Mouse (Mus musculus) T-helper 17 cell (primary cell): Measurements from ENCODE around the gene Slc25a51.

Experiments
- in situ Hi-C, 2 experiments: fragments of 300-600 bp; cut with MboI, MseI; formaldehyde crosslinking; loops; 1 replicate in 1 of 2; 2 replicates in 1 of 2; pipeline ENCODE4 v1.15.1; 2025; ENCODE audit warnings: high pct_unique_total_duplicates in 2 of 2

Slc25a51 gene

DNA sequence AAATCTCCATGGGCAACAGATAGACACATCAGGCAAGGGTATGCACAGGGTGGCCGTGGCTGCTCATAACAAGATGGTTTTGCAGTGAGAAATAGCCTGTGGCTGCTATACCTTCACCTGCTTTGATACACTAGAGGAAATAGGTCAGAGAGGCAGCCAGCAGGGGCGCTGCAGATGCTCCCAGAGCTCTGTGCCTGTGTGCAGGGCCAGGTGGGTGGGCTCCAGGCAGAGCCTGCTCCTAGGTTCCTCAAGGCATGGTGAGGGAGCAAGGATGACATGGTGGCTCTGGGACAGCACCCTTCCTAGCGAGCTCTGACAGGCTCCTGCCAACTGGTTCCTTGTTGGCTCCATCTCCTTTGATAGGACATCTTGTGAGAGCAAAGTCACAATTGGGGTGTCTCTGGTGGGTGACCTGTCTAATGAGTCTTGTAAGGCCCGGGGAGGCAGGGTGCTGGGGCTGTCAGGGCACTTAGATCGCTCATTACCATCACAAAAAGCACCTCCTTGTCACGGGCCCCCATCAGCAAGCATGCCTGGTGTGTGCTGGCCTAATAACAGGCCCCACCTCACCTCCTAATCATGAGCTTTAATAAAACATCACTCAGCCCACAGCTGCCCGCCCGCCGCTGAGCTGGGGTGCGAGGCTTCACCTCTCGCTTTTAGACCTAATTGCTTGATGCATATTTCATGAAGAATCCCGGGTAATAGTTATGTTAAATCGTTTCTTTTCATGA, 18.3 kb upstream of the Slc25a51 start:
- in situ Hi-C loops, result no loop called here

GRCm38 (mm10) chr4:45423406-45423805, 14.8 kb upstream of the Slc25a51 start:
- in situ Hi-C loops, result no loop called here

DNA sequence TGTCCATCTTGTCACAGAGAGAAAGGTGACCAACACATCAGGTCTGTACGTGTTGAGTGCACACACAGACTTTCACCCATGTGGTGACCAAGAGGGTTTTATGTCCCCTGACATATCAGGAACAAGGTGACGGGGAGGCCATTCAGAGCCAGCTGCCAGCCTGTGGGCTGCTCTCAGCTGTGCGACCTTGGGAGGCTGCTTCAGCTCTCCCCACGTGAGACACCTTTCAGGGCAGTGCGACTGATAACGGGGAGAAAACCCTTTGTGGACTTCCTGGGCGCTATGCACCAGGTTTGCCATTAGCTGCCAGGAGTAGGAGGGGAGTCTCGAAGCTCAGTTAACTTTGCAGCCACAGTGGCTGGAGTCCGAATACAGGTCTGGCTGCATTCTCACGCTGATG, 14.1 kb upstream of the Slc25a51 start:
- in situ Hi-C loops, result no loop called here

DNA sequence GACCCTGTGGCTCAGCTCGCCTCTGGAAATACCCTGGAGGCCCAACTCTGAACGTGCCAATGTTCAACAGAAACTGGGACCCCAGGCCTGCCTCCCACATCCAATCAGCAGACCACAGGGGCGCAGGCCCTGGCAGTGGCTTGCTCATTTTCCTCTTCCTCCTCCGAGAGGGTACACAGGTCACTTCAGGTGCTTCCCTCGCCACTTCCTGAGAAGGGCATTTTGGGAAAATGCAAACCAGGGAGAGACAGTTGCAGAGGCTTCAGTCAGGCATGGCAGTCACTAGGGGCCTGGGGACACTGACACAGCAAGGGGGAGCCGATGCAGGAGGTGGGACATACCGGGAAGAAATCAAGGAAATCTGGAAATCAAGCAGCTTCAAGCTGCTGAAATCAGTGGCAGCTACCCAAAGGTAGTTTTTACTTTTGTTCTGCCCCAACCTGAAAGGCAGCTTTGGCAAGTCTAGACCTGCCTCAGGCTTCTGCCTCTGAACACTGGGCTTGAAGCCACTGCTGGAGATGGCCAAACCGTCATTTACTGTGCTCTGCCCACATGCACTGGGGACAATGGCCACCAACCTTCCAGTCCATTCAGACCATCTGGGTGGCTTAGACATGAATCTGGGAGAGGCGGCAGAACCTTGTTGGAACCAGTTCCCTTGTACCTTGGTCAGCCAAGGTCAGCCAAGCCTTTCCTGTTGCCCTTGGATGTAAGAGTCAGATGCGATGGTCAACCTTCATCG, 13.1 kb upstream of the Slc25a51 start:
- in situ Hi-C loops, result no loop called here

DNA sequence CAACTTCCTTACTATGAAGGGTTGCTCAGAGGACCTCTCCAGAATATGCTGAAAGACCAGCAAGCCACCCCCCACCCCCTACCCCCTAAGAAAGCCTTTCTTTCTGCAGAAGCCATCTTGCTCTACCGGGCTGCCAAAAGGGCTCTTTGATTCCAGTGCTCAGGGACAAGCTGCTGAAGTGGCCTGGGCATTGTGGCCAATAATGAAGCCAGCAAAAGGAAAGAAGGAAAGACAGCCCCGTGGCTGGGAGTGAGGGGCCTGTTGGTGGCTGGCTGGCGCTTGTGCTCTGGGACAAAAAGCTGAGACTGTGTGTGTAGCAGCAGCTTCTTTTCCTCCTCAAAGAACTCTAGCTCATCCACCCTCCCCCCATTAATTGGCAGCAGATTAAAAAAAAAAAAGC, 12.2 kb upstream of the Slc25a51 start:
- in situ Hi-C loops, result no loop called here

- in situ Hi-C loops, result loop anchor here in 1 of 2 experiments (5.0 to 10.0 kb wide), 2 partner anchors 116 to 193 kb away; partner anchors contain the start of gene Shb
Observed at GRCm38 (mm10) chr4:45419051-45419450, 10.5 kb upstream of the Slc25a51 start.

DNA sequence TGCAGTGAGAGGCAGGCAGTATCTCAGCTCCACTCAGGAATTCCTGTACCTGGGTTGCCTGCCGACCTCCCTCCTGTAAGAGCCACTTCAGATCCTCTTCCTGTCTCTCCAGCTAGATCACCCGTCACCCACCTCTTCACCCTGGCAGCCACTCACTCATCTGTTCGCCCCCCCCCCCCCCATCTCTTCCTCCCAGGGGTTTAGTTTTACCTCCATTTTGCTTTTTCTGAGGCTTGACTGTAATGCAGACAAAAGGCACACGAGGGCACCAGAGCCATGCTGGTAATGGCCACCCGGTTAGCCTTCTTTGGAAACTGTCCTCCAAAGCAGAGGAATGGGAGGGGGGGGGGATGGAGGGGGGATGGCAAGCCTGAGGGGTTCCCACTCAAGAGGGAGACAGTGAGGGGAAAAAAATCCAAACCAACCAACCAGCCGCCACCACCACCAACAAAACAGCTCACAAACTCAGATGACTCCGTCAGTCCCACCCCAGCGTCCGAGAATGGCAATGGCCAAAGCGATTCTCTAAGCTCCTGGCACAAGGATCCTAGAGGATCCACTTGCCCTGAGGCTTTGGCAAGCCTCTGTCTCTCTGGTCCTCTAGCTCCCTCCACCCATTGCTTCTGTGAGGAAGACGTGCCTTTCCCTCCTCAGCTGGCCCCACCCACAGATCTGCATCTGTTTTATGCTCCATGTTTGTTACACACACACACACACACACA, 9.8 kb upstream of the Slc25a51 start:
- in situ Hi-C loops, result loop anchor here in 1 of 2 experiments (5.0 to 10.0 kb wide), 2 partner anchors 116 to 194 kb away; partner anchors contain the start of gene Shb

DNA sequence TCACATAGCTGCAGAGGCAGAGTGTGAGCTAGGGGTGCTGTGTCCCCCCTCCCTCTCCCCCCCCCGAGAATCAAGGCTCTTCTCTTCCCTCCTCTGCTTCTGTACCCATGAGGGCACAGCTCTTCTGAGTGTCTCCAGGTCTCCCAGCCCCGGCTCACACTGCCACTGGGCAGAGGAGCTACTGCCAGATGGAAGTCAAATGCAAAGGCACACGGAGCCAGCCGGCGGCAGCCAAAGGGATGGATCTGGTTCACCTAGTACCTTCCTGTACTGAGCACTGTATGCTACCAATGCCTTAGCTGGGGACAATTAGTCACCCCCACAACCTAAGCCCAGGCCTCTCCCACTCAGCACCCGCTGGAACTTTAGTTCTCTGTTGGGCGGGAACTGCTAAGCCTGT, 7.7 kb upstream of the Slc25a51 start:
- in situ Hi-C loops, result loop anchor here in 1 of 2 experiments (5.0 to 10.0 kb wide), 2 partner anchors 118 to 196 kb away; partner anchors contain the start of gene Shb

DNA sequence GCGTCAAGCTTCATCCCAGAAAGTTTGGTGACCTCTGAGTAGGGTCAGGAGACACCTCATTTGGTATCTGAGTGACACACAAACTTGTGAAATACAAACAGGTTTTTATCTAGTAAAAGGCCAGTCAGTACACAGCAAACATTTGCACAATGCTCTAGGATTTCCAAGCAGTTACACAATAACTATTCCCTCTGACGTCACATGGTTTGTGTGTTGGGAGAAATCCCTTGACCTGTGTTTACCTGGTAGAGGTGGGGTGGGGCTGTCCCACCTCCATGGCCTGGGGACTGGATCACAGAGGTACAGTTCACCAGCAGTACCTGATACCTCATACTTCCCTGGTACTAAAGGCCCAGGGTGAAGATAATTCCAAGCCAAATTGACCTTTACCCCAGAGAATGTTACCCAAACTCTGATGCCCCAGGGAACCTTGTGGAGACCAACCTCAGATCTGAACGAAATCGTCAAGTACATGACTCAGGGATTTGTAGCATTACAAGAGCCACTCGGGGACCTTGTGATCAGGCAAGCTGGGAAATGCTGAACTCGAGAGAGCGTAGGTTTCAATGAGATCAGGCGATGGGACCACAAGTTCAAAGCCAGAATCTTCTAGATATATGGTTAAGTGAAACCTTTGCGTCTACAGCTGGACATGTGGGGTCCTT, 5.2 kb upstream of the Slc25a51 start:
- in situ Hi-C loops, result loop anchor here in 1 of 2 experiments (5.0 to 10.0 kb wide), 2 partner anchors 121 to 388 kb away; partner anchors contain the start of gene Shb

DNA sequence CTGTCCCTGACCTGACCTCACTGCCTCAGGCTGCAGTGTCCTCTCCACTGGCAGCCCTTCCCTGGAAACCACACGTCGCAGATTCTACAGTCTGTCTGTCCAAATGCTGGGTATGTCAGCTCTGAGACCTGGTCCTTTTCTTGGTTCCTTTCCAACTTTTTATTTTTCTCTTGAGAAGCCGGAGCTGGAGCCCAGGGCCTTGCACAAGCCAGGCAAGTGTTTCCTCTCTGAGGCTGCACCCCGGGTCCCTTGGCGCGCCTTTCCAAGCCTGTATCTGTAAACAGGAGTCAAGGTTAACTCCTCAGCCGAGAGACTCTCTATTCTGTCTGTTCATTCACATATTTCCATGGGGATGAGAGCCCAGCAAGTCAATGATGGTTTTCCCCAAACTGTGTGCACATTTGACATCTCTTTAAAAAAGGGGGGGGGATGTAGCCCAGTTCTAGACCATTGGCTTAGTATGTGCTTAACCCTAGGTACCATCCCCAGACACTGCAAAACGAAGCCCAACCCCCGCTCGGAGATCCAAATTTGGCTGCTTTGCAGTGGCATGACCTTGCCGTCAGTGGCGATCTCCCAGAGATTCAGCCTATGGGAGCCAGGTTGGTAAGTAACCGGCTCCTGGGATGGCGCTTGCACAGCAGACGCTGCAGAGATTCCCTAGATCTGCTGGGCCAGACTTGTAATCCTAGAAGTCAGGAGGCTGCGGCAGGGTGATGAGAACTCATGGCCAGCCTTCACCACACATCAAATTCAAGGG, 4.0 kb upstream of the Slc25a51 start:
- in situ Hi-C loops, result loop anchor here in 1 of 2 experiments (5.0 to 10.0 kb wide), 2 partner anchors 122 to 390 kb away; partner anchors contain the start of gene Shb

- in situ Hi-C loops, result loop anchor here in 1 of 2 experiments (5.0 to 10.0 kb wide), 2 partner anchors 124 to 391 kb away; partner anchors contain the start of gene Shb
Observed at GRCm38 (mm10) chr4:45411181-45411790, 2.7 kb upstream of the Slc25a51 start.

DNA sequence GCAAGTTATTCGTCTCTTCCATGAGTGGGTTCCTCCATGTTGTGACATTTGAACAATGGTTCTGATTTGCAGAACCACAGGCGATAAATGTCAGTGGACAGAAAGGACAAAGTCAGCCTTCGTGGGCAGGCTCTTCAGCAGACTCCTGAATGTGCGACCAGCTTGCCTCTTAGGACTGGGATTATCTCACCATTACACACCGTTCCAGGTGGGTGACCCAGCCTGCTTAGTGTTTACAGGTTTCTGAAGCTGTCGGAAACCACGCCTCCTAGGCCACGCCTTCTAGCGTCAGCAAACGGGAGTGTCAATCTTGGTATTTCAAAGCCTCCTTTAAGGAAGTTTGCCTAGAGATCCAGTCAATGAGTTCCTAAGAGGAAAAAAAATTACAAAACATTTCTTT, 704 bp upstream of the Slc25a51 start:
- in situ Hi-C loops, result loop anchor here (5.0 to 10.0 kb wide), 2 partner anchors 67 to 736 kb away; partner anchors contain the start of genes Dcaf10 (in 1 of the 2) and Exosc3 (in 1 of the 2)

DNA sequence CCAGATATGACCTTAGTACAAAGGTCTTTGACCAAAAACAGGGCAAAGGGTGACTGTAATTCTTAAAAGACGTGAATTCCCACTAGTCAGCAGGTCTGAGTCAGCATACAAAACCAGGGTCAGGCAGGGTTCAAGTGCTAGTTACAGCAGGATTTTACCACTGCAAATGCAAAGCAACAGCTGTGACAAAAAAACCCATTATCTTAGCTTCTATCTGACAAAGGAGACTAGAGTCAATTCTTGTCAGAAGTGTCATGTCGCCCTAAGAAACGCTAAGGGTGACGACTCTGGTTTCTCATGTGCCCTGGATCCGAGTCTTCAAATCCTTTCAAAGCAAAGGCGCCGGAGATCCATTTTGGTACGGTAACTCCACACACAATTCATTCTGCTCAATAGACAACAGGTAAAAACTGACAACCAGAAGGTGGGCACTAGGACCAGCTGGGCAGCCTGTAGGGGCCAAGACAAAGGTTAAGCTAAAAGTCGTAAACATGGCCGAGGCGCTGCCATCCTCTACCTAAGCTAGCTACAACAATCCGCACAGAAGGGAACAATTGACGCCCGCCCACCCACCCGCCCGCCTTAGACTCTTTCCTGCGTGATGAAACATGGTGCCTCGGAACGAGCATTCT, 747 bp downstream of the Slc25a51 start:
- in situ Hi-C loops, result loop anchor here (5.0 to 10.0 kb wide), 2 partner anchors 66 to 737 kb away; partner anchors contain the start of genes Dcaf10 (in 1 of the 2) and Exosc3 (in 1 of the 2)

GRCm38 (mm10) chr4:45407001-45407702, 1.4 kb downstream of the Slc25a51 start:
- in situ Hi-C loops, result loop anchor here (5.0 to 10.0 kb wide), 2 partner anchors 65 to 738 kb away; partner anchors contain the start of genes Dcaf10 (in 1 of the 2) and Exosc3 (in 1 of the 2)

DNA sequence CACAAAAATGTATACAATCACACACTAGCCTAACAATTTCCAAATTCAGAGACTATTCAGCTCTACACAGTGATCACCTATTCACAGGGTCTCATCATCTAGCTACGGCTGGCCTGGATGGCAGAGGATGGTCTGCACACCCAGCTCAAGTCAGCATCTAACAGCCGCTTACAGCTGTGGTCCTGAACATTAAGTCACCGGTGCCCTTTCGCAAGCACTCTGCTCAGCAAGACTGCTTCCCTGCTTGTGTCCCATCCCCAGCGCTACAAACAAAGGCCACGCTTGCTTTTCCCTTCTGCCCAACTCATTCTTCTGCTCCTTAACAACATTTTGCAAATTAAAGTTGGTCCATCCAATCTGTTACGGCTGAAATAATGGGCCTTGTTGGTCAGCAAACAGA, 2.2 kb downstream of the Slc25a51 start:
- in situ Hi-C loops, result loop anchor here (5.0 to 10.0 kb wide), 2 partner anchors 64 to 738 kb away; partner anchors contain the start of genes Dcaf10 (in 1 of the 2) and Exosc3 (in 1 of the 2)

DNA sequence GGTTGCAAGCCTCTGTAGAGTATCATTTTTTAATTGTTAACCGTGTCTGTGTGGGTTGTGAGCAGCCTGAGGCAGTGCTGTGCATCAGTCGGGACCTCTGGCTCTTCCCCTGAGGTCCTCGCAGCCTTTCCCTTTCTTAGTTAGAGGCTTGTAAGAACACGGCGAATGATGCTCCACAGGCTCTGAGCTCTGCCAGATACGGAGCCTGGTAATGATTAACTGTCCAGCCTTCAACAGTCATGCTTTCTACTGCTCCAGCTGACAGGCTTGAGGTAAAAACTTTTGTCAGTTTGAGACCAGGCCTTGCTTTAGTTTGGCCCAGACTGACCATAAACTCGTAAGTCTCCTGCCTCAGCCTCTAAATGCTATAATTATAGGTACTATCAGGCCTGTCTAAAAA, 3.3 kb downstream of the Slc25a51 start:
- in situ Hi-C loops, result loop anchor here (5.0 to 10.0 kb wide), 2 partner anchors 63 to 739 kb away; partner anchors contain the start of genes Dcaf10 (in 1 of the 2) and Exosc3 (in 1 of the 2)

DNA sequence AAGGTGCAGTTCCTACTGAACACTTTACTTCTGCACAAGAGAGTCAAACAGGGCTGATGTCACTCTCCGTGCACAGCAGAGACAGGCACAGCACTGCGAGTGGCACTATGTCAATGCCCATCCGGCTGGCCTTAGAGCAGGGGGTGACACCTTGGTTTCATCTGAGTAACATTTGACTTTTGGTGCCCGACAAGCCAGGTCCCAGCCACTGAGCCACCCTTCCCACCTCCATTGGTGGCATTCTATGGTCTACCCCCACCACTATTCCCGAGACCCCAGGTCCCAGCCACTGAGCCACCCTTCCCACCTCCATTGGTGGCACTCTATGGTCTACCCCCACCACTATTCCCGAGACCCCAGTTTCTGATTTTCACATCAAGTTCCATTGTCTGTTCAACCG, 4.5 kb downstream of the Slc25a51 start:
- in situ Hi-C loops, result loop anchor here in 1 of 2 experiments (10.0 kb wide), 1 partner anchor 741 kb away; no protein-coding TSS in a partner anchor

- in situ Hi-C loops, result loop anchor here in 1 of 2 experiments (10.0 kb wide), 1 partner anchor 741 kb away; no protein-coding TSS in a partner anchor
Observed at GRCm38 (mm10) chr4:45403499-45403878, 5.1 kb downstream of the Slc25a51 start.
